Mouse (Mus musculus): ENCODE data around the gene Slc10a4. TPM values are rescaled to one million over a fixed set of nuclear protein-coding genes. Genes with fewer than 3 reads are reported as not detected.
"Not testable (repeated sequence)": the region's sequence is repeated elsewhere in the genome, so short reads cannot be mapped to it uniquely, and the experiment has no call there.

The Slc10a4 gene
- polyA plus RNA-seq, 1 experiment, result not detected

DNA sequence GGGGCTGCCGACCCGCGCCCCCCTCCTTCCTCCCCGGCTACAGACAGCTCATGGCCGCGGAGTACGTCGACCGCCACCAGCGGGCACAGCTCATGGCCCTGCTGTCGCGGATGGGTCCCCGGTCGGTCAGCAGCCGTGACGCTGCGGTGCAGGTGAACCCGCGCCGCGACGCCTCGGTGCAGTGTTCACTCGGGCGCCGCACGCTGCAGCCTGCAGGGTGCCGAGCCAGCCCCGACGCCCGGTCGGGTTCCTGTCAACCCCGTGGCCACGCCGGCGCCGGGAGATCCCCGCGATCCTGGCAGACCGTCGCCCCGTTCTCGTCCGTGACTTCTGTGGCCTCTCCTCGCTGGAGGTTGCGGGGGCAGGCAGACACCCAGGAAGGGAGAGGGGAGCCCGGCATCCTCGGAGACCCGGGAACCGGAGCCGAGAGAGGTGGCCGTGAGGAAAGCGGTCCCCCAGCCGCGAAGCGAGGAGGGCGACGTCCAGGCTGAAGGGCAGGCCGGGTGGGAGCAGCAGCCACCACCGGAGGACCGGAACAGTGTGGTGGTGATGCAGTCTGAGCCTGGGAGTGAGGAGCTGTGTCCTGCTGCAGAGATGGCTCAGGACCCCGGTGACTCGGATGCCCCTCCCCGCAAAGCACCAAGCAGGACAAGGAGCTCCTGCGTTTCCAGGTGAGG lies 7.1 kb downstream of the Slc10a4 start:
- not testable (repeated sequence) for H3K4me1 ChIP-seq (ENCODE audit: control insufficient read depth); H3K36me3 ChIP-seq (ENCODE audit: control insufficient read depth); H3K9me3 ChIP-seq (ENCODE audit: control insufficient read depth, low read length); H3K4me3 ChIP-seq (replicated peaks)
- H3K27me3 ChIP-seq (ENCODE audit: control insufficient read depth), result peaks cover 54% of the 10 kb centered on the region

GRCm38 (mm10) chr5:73014745-73015144 lies 8.1 kb downstream of the Slc10a4 start:
- TF ChIP-seq GATA1 (IDR thresholded peaks at IDR 0.05; ENCODE audit: low read length) (no peak), TAL1 (IDR thresholded peaks at IDR 0.05; ENCODE audit: low read length) (no peak)
- Histone ChIP-seq H3K9me3 (ENCODE audit: control insufficient read depth, low read length) (peaks cover 2% of the 10 kb centered on the region; the same call in 1 of the 2 replicates), H3K4me3 (replicated peaks) (no peak overlapping the region), H3K27me3 (ENCODE audit: control insufficient read depth) (peaks cover 53% of the 10 kb centered on the region), H3K4me1 (ENCODE audit: control insufficient read depth) (no peaks in the 10 kb centered on the region), H3K36me3 (ENCODE audit: control insufficient read depth) (peaks cover 2% of the 10 kb centered on the region)

DNA sequence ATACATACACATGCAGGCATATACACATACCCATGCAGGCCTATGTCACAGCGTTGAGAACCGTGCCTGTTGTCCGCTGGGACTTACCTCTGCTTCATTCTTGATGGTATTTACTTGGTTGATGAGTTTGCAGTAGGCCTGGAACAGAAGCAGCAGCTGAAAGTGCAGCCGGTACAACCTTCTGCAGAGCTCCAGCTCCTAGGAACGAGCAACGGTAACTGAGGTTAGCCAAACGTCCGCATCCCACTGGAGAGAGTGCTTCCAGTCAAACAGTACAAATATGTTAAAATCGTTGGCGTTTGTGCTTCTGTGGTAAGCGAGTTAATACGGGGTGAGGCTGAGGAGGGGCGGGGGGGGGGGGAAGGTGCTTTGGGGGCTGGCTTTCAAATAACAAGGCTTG lies 17.1 kb downstream of the Slc10a4 start:
- Histone ChIP-seq H3K4me3 (replicated peaks) (no peak overlapping the region), H3K27me3 (ENCODE audit: control insufficient read depth) (no peaks in the 10 kb centered on the region), H3K9me3 (ENCODE audit: control insufficient read depth, low read length) (no peaks in the 10 kb centered on the region), H3K4me1 (ENCODE audit: control insufficient read depth) (no peaks in the 10 kb centered on the region), H3K36me3 (ENCODE audit: control insufficient read depth) (peaks cover 84% of the 10 kb centered on the region)
- TF ChIP-seq TAL1 (IDR thresholded peaks at IDR 0.05; ENCODE audit: low read length) (no peak), GATA1 (IDR thresholded peaks at IDR 0.05; ENCODE audit: low read length) (no peak)

DNA sequence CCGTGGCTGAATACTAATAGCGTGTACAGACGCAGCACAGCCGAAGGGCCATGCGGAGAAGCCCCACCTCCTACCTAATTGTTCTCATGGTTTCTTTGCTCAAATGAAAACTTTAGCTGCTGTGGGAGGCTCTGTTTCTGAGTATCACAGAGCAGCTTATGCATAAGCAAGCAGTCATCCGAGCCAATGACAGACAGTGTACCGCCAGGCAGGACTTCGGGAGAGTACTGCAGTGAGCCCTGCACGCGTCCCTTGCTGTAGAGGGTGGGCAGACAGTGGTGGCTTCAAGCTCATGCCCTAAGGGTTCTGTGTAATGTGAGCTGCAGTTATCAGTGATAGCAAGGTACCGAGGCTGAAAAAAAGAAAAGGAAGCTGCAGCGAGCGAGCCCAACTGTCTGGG lies 22.0 kb downstream of the Slc10a4 start:
- H3K27me3 ChIP-seq (ENCODE audit: control insufficient read depth), result no peaks in the 10 kb centered on the region
- no peak overlapping the region for H3K4me3 ChIP-seq (replicated peaks)
- H3K36me3 ChIP-seq (ENCODE audit: control insufficient read depth), result peaks cover 100% of the 10 kb centered on the region
- no peaks in the 10 kb centered on the region for H3K9me3 ChIP-seq (ENCODE audit: control insufficient read depth, low read length)
- TF ChIP-seq GATA1 (IDR thresholded peaks at IDR 0.05; ENCODE audit: low read length), result no peak
- no peak for TF ChIP-seq TAL1 (IDR thresholded peaks at IDR 0.05; ENCODE audit: low read length)
- H3K4me1 ChIP-seq (ENCODE audit: control insufficient read depth), result no peaks in the 10 kb centered on the region

- H3K4me3 ChIP-seq (replicated peaks), result no peak overlapping the region
- no peaks in the 10 kb centered on the region for H3K9me3 ChIP-seq (ENCODE audit: control insufficient read depth, low read length)
- H3K27me3 ChIP-seq (ENCODE audit: control insufficient read depth), result no peaks in the 10 kb centered on the region
- H3K36me3 ChIP-seq (ENCODE audit: control insufficient read depth), result peaks cover 92% of the 10 kb centered on the region
- TF ChIP-seq TAL1 (IDR thresholded peaks at IDR 0.05; ENCODE audit: low read length), result no peak
- no peak for TF ChIP-seq GATA1 (IDR thresholded peaks at IDR 0.05; ENCODE audit: low read length)
- no peaks in the 10 kb centered on the region for H3K4me1 ChIP-seq (ENCODE audit: control insufficient read depth)
Observed at GRCm38 (mm10) chr5:73032481-73032880, 25.8 kb downstream of the Slc10a4 start.

- Histone ChIP-seq H3K9me3 (ENCODE audit: control insufficient read depth, low read length) (peaks cover 9% of the 10 kb centered on the region), H3K4me3 (replicated peaks) (no peak overlapping the region), H3K36me3 (ENCODE audit: control insufficient read depth) (peaks cover 78% of the 10 kb centered on the region), H3K27me3 (ENCODE audit: control insufficient read depth) (no peaks in the 10 kb centered on the region), H3K4me1 (ENCODE audit: control insufficient read depth) (no peaks in the 10 kb centered on the region)
- TF ChIP-seq GATA1 (IDR thresholded peaks at IDR 0.05; ENCODE audit: low read length) (no peak), TAL1 (IDR thresholded peaks at IDR 0.05; ENCODE audit: low read length) (no peak)
Observed at GRCm38 (mm10) chr5:73044055-73044454, 37.4 kb downstream of the Slc10a4 start.

DNA sequence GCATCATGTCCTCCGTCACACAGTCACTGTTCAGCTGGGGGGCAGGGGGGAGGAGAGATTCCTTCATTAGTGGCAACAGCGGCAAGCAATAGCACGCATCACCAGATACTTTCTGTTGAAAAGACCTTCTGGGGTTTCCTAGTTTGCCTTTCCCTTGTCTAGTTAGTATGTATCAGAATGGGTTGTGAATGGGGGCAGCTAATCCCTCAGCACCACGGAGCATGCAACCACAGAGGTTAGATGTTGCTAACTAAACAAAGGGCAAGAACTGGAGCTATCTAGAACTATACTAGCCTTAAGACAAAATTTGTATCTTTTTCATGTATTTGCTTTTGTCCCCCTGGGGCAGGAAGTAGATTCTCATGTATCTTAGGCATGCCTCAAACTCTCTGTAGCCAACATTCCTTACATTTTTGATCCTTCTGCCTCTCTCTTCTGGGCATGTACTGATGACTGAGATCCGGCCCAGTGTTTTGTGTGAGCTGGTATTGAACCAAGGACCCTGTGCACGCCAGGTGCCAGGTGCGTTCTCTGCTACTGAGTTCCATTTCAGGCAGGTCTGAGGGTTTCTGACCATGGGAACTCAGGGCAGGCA lies 41.1 kb downstream of the Slc10a4 start:
- Histone ChIP-seq H3K4me3 (replicated peaks) (no peak overlapping the region), H3K27me3 (ENCODE audit: control insufficient read depth) (no peaks in the 10 kb centered on the region), H3K36me3 (ENCODE audit: control insufficient read depth) (peaks cover 99% of the 10 kb centered on the region), H3K9me3 (ENCODE audit: control insufficient read depth, low read length) (peaks cover 9% of the 10 kb centered on the region), H3K4me1 (ENCODE audit: control insufficient read depth) (no peaks in the 10 kb centered on the region)
- TF ChIP-seq GATA1 (IDR thresholded peaks at IDR 0.05; ENCODE audit: low read length) (no peak), TAL1 (IDR thresholded peaks at IDR 0.05; ENCODE audit: low read length) (no peak)

GRCm38 (mm10) chr5:73053933-73054332 lies 47.2 kb downstream of the Slc10a4 start:
- Histone ChIP-seq H3K9me3 (ENCODE audit: control insufficient read depth, low read length) (no peaks in the 10 kb centered on the region), H3K27me3 (ENCODE audit: control insufficient read depth) (no peaks in the 10 kb centered on the region), H3K36me3 (ENCODE audit: control insufficient read depth) (peaks cover 100% of the 10 kb centered on the region), H3K4me3 (replicated peaks) (no peak overlapping the region), H3K4me1 (ENCODE audit: control insufficient read depth) (no peaks in the 10 kb centered on the region)
- TF ChIP-seq TAL1 (IDR thresholded peaks at IDR 0.05; ENCODE audit: low read length) (no peak), GATA1 (IDR thresholded peaks at IDR 0.05; ENCODE audit: low read length) (no peak)

- TF ChIP-seq TAL1 (IDR thresholded peaks at IDR 0.05; ENCODE audit: low read length), result no peak
- TF ChIP-seq GATA1 (IDR thresholded peaks at IDR 0.05; ENCODE audit: low read length), result no peak
- H3K9me3 ChIP-seq (ENCODE audit: control insufficient read depth, low read length), result no peaks in the 10 kb centered on the region
- H3K36me3 ChIP-seq (ENCODE audit: control insufficient read depth), result peaks cover 98% of the 10 kb centered on the region
- no peaks in the 10 kb centered on the region for H3K4me1 ChIP-seq (ENCODE audit: control insufficient read depth)
- H3K4me3 ChIP-seq (replicated peaks), result no peak overlapping the region
- H3K27me3 ChIP-seq (ENCODE audit: control insufficient read depth), result no peaks in the 10 kb centered on the region
Observed at GRCm38 (mm10) chr5:73056457-73056856, 49.8 kb downstream of the Slc10a4 start.

Measured in erythroblast, embryonic 14.5 days (primary cell).